Mouse (Mus musculus): ENCODE results near the gene Zscan29. TPM values are rescaled to one million over a fixed set of nuclear protein-coding genes. Genes with fewer than 3 reads are reported as not detected.

Gene Zscan29
- total and polyA plus RNA-seq, 2 experiments from 2014 or later, result 4.8 to 7.2 TPM

GRCm38 (mm10) chr2:121140018-121140882 is 30.7 kb downstream of the Zscan29 start, which contains the start of the genes Adal and Lcmt2:
Gene Adal (plus strand): TSS chr2:121140428.
Gene Lcmt2 (minus strand): TSS chr2:121140653.
- DNase-seq (ENCODE audit: low spot score) (peak; percentile 95), ATAC-seq (ENCODE audit: low FRiP score) (peak; percentile 95)
- Histone ChIP-seq H3K9ac (replicated peaks; ENCODE audit: low read length, poor library complexity, severe bottlenecking) (peak within 1 kb of the TSS; percentile 68), H3K4me1 (ENCODE audit: insufficient read depth, low read length) (peaks cover 10% of the 10 kb centered on the region; the same call in 1 of the 2 replicates), H3K4me3 (ENCODE audit: low read depth, low read length) (peak within 1 kb of the TSS; percentile 52), H3K36me3 (ENCODE audit: insufficient read depth, low read length) (0 out of 2 replicates have a peak, but pooled peaks cover 9% of the 10 kb centered on the region), H3K4me2 (ENCODE audit: low read depth, low read length, poor library complexity, severe bottlenecking) (peak within 1 kb of the TSS; percentile 80), H3K27ac (ENCODE audit: low read depth, low read length) (peak within 1 kb of the TSS; percentile 97), H3K27me3 (ENCODE audit: insufficient read depth, low read length) (no peaks in the 10 kb centered on the region), H3K9me3 (ENCODE audit: low read length) (no peaks in the 10 kb centered on the region)
- no peak for TF ChIP-seq CTCF (IDR thresholded peaks at IDR 0.05)
- under 1% methylated on average over 85 of the region's 87 CpGs for WGBS

- ATAC-seq (ENCODE audit: low FRiP score), result no peak
- Histone ChIP-seq H3K27ac (ENCODE audit: low read depth, low read length) (peak overlapping the region; percentile 97), H3K4me1 (ENCODE audit: insufficient read depth, low read length) (peaks cover 10% of the 10 kb centered on the region; the same call in 1 of the 2 replicates), H3K27me3 (ENCODE audit: insufficient read depth, low read length) (no peaks in the 10 kb centered on the region), H3K36me3 (ENCODE audit: insufficient read depth, low read length) (0 out of 2 replicates have a peak, but pooled peaks cover 6% of the 10 kb centered on the region), H3K9ac (replicated peaks; ENCODE audit: low read length, poor library complexity, severe bottlenecking) (peak overlapping the region; percentile 68), H3K4me3 (ENCODE audit: low read depth, low read length) (peak overlapping the region; percentile 52), H3K9me3 (ENCODE audit: low read length) (no peaks in the 10 kb centered on the region), H3K4me2 (ENCODE audit: low read depth, low read length, poor library complexity, severe bottlenecking) (peak overlapping the region; percentile 80)
- 35% methylated on average over 29 of the region's 29 CpGs for whole genome bisulfite sequencing
- no peak for TF ChIP-seq CTCF (IDR thresholded peaks at IDR 0.05)
- DNase-seq (ENCODE audit: low spot score), result peak; percentile 47
Measured at GRCm38 (mm10) chr2:121139266-121140017, 31.5 kb downstream of the Zscan29 start.

- 0 out of 2 replicates have a peak overlapping the region, but pooled peaks have one; percentile 12 for H3K4me2 ChIP-seq (ENCODE audit: low read depth, low read length, poor library complexity, severe bottlenecking)
- ATAC-seq (ENCODE audit: low FRiP score), result no peak
- no peak overlapping the region for H3K9ac ChIP-seq (replicated peaks; ENCODE audit: low read length, poor library complexity, severe bottlenecking)
Measured at GRCm38 (mm10) chr2:121137371-121137770, 33.6 kb downstream of the Zscan29 start.

GRCm38 (mm10) chr2:121132822-121133221 is 38.1 kb downstream of the Zscan29 start:
- ATAC-seq (ENCODE audit: low FRiP score), result no peak
- Histone ChIP-seq H3K27ac (ENCODE audit: low read depth, low read length) (no peak overlapping the region), H3K9ac (replicated peaks; ENCODE audit: low read length, poor library complexity, severe bottlenecking) (no peak overlapping the region), H3K36me3 (ENCODE audit: insufficient read depth, low read length) (no peaks in the 10 kb centered on the region), H3K27me3 (ENCODE audit: insufficient read depth, low read length) (no peaks in the 10 kb centered on the region), H3K4me2 (ENCODE audit: low read depth, low read length, poor library complexity, severe bottlenecking) (no peak overlapping the region), H3K4me3 (ENCODE audit: low read depth, low read length) (no peak overlapping the region), H3K4me1 (ENCODE audit: insufficient read depth, low read length) (no peaks in the 10 kb centered on the region), H3K9me3 (ENCODE audit: low read length) (no peaks in the 10 kb centered on the region)
- 74% methylated on average over 1 of the region's 1 CpGs for WGBS
- DNase-seq (ENCODE audit: low spot score), result no peak
- no peak for TF ChIP-seq CTCF (IDR thresholded peaks at IDR 0.05)

More at GRCm38 (mm10) chr2:121137371-121137770, 33.6 kb downstream of the Zscan29 start:
- Histone ChIP-seq H3K9me3 (ENCODE audit: low read length) (no peaks in the 10 kb centered on the region), H3K27ac (ENCODE audit: low read depth, low read length) (no peak overlapping the region), H3K27me3 (ENCODE audit: insufficient read depth, low read length) (no peaks in the 10 kb centered on the region), H3K4me1 (ENCODE audit: insufficient read depth, low read length) (peaks cover 10% of the 10 kb centered on the region; the same call in 1 of the 2 replicates), H3K4me3 (ENCODE audit: low read depth, low read length) (no peak overlapping the region), H3K36me3 (ENCODE audit: insufficient read depth, low read length) (no peaks in the 10 kb centered on the region)
- TF ChIP-seq CTCF (IDR thresholded peaks at IDR 0.05), result no peak
- 100% methylated on average over 4 of the region's 4 CpGs for WGBS
- no peak for DNase-seq (ENCODE audit: low spot score)

- Histone ChIP-seq H3K27me3 (ENCODE audit: insufficient read depth, low read length) (no peaks in the 10 kb centered on the region), H3K36me3 (ENCODE audit: insufficient read depth, low read length) (no peaks in the 10 kb centered on the region), H3K4me1 (ENCODE audit: insufficient read depth, low read length) (no peaks in the 10 kb centered on the region), H3K4me3 (ENCODE audit: low read depth, low read length) (no peak overlapping the region), H3K27ac (ENCODE audit: low read depth, low read length) (no peak overlapping the region), H3K9me3 (ENCODE audit: low read length) (no peaks in the 10 kb centered on the region), H3K9ac (replicated peaks; ENCODE audit: low read length, poor library complexity, severe bottlenecking) (no peak overlapping the region), H3K4me2 (ENCODE audit: low read depth, low read length, poor library complexity, severe bottlenecking) (no peak overlapping the region)
- no peak for ATAC-seq (ENCODE audit: low FRiP score)
- no peak for DNase-seq (ENCODE audit: low spot score)
- WGBS, result 63% methylated on average over 9 of the region's 9 CpGs
- TF ChIP-seq CTCF (IDR thresholded peaks at IDR 0.05), result no peak
Measured at GRCm38 (mm10) chr2:121128865-121129620, 41.9 kb downstream of the Zscan29 start.

All from midbrain, postnatal 0 days (tissue).